Mouse (Mus musculus) CD8-positive naive resting alpha-beta T cell, adult 2 months (primary cell): ENCODE measurements around the gene Eif2s1.
"Not testable (repeated sequence)": the region's sequence is repeated elsewhere in the genome, so short reads cannot be mapped to it uniquely, and the experiment has no call there.

Experiments
- DNase-seq, 2 experiments: peaks; one replicate each; pipeline ENCODE4 v3.0.0; 2022; ENCODE audit warnings: low read depth in 2 of 2, low spot score in 2 of 2

Gene Eif2s1

DNA sequence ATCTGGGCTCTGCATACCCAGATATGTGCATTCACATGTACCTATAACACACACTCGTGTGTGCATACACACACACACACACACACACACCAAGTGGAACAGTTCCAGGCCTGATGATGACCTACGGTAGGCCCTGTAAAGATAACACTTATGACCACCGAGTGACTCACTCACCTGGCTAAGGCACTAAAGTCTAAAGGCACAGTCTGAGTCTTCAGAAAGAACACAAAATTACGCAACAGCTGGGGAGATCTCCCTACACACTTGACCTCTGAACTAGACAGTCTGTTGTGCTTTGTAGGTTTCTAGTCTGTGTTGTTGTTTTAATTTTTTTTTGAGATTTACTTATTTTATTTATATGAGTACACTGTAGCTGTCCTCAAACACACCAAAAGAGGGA lies 52.8 kb downstream of the Eif2s1 start:
- DNase-seq: no peak

DNA sequence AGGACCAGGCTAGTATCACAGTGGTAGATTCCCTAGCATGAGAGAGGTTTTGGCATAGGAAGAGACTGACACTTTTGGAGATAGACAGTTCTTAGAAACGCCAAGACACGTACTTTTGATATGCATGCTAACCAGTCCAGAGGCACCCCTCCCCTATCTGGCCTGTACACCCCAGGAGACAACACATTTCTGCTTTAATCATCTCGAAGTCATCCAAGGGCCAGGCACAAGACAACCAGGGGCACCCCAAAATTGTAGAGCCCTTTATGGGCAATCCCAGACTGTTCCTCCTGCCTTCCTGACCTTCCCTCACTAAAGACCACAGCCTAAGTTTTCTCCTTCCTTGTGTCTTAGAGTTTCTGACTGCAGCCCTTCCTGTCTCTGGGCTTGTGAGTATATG lies 53.9 kb downstream of the Eif2s1 start:
- no peak for DNase-seq

DNA sequence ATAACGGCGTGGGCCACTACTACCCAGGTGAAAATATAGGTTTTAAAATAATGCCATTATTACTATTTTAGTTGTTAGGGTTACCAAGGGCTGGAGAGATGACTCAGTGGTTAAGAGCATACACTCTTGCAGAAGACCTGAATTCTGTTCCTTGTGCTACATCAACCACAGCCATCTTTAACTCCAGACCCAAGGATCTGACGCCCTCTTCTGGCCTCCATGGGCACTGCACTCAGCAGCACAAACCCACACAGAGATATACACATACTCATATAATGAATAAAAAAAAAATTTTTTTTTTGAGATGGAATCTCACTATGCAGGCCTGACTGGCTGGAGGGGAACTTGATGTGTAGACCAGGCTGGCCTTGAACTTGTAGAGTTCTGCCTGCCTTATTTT lies 54.7 kb downstream of the Eif2s1 start:
- DNase-seq: no peak

DNA sequence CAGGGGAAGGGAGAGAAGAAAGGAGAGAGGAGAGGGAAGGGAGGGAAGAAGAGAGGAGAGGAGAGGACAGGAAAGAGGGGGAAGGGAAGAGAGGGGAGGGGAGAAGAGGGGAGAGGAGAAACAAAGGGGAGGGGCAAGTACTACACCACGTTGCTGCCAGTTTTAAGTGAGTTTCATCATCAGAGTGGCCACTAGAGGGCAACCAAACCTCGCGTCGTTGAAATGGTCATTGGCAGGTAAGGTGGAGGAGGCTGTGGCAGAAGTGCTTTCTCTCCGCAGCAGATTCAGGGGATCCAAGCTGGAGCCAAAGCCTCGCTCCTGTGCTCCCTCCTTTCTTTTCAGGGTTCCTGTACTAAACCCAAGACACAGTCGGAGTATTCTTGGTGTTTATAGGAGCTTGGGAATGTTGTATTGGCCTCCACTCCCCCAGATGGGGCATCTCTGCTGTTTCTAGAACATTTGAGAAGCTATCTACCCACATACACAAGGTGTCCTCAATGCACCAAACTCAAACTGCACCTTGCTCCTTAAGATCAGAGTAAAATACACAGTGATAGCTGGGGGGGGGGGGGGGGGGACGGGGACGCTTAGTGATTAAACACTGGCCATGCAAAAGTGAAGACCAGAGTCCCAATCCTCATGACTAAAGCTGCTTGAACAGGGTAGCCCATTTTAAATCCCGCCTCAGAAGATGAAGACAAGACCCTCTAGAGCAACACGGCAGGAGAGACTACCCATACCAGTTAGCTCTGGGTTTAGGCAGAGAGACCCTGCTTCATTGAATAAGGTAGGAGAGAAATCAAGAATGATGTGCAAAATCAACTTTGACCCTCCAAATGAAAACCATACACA lies 56.8 kb downstream of the Eif2s1 start:
- peak; percentile 77 to 85 for DNase-seq

DNA sequence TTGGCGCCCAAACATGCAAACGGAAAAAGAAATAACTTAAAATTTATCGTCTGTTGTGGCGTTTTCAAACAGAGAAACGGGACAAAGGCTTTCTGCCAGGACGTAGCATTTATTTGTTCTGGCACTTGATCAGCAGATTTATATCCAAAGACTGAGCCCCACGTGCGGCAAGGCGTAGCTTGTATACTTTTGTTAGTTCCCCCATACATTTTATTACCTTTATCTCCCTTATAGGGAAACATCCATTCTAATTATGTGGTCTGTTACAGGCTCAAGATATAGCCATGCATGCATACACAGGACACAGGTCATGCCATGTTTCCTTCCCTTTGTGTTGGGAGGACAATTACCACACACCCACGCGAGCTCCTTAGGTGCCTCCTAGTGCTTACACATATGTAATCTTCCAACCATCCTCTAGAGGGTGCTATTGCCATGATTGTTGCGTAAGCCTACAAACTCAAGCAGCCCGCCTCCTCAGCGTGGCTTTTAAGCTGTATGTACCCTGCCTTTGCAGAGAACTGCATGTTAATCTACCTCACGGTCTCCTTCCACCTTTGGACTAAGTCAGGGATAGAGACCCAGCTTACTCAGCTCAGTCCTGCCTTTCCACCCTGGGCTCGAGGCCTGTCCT lies 57.6 kb downstream of the Eif2s1 start:
- DNase-seq: peak; percentile 51 to 70

DNA sequence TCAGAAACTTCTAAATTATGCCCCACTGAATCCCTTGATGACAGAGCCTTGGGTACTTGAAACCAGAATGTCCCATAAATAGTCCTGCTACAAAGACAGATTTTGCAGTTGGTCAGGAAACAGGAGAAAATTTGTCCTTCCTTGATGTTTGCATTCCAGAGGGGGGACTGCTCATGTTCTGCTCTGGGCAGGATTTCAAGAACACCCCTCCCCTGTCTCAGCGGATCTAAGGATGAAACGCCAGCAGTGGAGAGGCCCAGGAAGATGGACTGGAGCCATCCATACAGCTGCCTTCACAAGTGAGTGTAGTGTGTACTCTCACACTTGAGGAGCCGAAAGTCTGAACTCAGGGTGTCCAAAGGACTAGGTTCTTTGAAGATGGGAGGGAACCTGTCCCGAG lies 59.8 kb downstream of the Eif2s1 start:
- DNase-seq: no peak

DNA sequence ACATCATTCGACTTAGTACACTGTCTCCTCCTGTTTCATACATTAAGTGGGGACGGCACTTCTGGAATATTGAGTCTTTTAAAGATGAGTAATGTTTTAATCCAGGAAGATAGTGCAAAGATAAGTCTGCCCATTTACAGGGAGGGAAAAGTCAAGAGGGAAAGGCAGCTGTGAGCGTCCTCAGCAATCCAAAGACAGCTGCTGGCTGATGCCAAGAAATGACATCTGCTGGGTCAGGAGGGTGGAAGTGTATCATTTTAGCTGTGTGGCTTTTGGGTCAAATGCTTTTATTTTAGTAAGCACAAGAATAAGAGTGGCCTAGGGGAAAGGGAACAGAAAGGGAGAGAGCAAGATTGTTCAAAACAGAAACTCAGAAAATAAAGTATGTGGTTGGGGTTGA lies 60.4 kb downstream of the Eif2s1 start:
- no peak for DNase-seq

DNA sequence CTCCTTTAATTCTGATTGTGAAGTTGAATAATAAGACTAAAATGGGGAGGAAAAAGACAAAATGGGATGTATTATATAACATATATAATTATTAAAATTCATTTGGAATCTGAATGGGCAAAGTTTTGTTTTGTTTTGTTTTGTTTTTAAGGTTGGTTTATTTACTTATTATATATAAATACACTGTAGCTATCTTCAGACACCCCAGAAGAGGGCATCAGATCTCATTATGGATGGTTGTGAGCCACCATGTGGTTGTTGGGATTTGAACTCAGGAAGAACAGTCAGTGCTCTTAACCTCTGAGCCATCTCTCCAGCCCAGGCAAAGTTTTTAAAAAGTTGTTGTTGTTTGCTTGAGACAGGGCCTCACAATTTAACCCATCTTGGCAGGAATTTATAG lies 61.4 kb downstream of the Eif2s1 start:
- not testable (repeated sequence) for DNase-seq

DNA sequence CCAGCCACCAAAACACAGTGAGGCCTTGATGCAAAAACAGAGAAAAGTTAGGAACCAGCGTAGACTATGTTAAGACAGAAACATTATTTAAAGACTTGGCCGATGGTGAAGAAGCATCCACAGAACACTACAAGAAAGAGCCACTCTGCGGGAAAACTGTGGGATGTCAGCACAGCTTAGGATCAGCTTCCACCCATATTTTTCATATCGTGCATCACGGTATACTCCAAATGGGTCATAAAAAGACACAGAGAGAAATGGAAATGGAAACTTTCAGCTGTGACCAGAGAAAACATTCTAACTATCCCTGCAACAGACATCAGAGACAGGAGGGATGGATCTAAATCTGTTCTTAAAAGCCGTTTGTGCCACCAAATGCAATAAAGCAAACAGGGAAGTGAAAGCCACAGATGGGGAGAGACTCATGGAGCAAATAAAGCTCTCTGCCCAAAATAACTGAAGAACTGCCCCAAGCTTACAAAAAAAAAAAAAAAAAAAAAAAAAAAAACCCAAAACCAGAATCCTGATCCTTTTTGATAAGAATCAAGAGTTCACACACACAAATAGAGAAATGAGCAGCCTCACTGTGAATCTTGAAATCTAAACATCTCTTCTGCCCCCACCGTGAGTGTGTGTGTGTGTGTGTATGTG lies 62.0 kb downstream of the Eif2s1 start:
- no peak for DNase-seq

DNA sequence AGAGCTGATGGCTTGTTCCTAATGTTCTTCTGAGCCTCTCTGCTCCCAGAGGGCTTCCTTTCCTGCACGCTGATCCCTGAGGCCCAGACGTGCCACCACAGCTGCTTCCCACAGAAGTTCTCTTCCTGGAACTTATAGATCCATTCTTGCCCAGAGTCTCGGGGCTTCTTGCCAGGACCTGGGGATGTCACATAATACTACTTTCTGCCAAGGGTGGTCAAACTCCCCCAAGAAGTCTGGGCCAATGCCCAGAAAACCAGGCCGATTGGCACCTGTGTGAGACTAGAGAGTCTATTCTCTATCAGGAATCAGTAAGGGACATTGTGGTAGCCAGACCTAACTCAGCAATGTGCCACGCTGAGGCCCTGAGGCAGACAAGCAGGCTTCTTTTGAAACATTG lies 65.7 kb downstream of the Eif2s1 start:
- DNase-seq: no peak

DNA sequence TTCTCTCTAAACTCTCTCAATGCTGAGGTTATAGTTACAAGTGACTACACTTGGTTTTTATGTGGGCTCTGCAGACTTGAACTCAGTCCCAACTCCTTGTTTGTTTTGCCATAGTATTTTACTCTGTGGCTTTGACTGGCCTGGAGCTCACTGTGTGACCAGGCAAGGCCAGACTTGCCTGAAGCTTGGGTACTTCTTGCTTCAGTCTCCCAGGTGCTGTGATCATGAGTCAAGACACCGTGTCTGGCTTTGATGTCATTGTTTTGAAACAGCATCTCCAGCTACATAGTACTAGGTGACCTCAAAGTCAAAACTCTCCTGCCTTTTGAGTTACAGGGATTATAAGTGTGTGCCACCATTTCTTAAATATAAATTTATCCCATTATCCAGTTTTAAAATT lies 68.3 kb downstream of the Eif2s1 start:
- no peak for DNase-seq

DNA sequence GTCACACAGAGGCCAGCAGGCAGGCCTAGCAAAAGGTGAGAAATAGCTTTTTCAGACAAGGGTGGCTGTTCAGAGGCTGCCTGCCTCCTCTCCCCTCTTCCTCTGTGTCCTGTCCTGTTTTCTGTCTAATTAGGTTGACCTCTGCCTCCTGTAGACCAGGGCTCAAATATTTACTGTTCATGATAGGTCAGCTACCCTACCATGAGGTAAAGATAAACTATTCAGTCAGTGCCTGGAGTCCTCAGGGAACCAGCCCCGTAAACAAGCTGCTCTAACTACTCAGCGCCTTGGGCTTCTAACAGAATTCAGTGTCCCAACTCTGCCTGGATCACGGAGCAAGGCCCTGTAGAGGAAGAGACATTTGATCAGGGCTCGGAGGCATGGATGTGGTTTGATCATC lies 74.9 kb downstream of the Eif2s1 start:
- no peak for DNase-seq
